Mouse (Mus musculus): Measurements from ENCODE around the gene Ddx54.
A peak's percentile ranks its signal among the peaks of the same experiment; 100 is the strongest.

Gene Ddx54

GRCm38 (mm10) chr5:120647361-120647760 is 34.8 kb downstream of the Ddx54 start:
- no peak for DNase-seq

- no peak for DNase-seq
Measured at GRCm38 (mm10) chr5:120647814-120648491, 35.4 kb downstream of the Ddx54 start.

GRCm38 (mm10) chr5:120648569-120649373 is 36.2 kb downstream of the Ddx54 start, which contains the start of gene Rasal1:
Rasal1 (plus strand) TSS chr5:120648812.
- DNase-seq = peak in 1 of 2 experiments; percentile 17

GRCm38 (mm10) chr5:120649374-120649933 is 36.9 kb downstream of the Ddx54 start:
- DNase-seq = no peak

- DNase-seq = no peak
Measured at GRCm38 (mm10) chr5:120649938-120650337, 37.4 kb downstream of the Ddx54 start.

- DNase-seq = no peak
Measured at GRCm38 (mm10) chr5:120651230-120651629, 38.7 kb downstream of the Ddx54 start.

GRCm38 (mm10) chr5:120652915-120653701 is 40.6 kb downstream of the Ddx54 start:
- no peak for DNase-seq

- DNase-seq = no peak
Measured at GRCm38 (mm10) chr5:120653873-120654272, 41.3 kb downstream of the Ddx54 start.

- no peak for DNase-seq
Measured at GRCm38 (mm10) chr5:120656281-120656751, 43.8 kb downstream of the Ddx54 start.

GRCm38 (mm10) chr5:120660816-120661215 is 48.3 kb downstream of the Ddx54 start:
- no peak for DNase-seq

GRCm38 (mm10) chr5:120664888-120665287 is 52.3 kb downstream of the Ddx54 start:
- DNase-seq = no peak

GRCm38 (mm10) chr5:120668761-120669160 is 56.2 kb downstream of the Ddx54 start:
- DNase-seq = no peak

GRCm38 (mm10) chr5:120670132-120670531 is 57.6 kb downstream of the Ddx54 start:
- DNase-seq = no peak

GRCm38 (mm10) chr5:120671865-120672264 is 59.3 kb downstream of the Ddx54 start:
- DNase-seq = no peak

GRCm38 (mm10) chr5:120673626-120674025 is 61.1 kb downstream of the Ddx54 start:
- peak in 1 of 2 experiments; percentile 62 for DNase-seq

- no peak for DNase-seq
Measured at GRCm38 (mm10) chr5:120674229-120675145, 61.9 kb downstream of the Ddx54 start.

- peak in 1 of 2 experiments; percentile 4 for DNase-seq
Measured at GRCm38 (mm10) chr5:120677516-120677915, 65.0 kb downstream of the Ddx54 start.
